Mouse (Mus musculus): ENCODE data around the gene Dlx4. TPM values are rescaled to one million over a fixed set of nuclear protein-coding genes. Genes with fewer than 3 reads are reported as not detected.

Dlx4 gene
- not detected in 2 replicates for total RNA-seq (2017)

DNA sequence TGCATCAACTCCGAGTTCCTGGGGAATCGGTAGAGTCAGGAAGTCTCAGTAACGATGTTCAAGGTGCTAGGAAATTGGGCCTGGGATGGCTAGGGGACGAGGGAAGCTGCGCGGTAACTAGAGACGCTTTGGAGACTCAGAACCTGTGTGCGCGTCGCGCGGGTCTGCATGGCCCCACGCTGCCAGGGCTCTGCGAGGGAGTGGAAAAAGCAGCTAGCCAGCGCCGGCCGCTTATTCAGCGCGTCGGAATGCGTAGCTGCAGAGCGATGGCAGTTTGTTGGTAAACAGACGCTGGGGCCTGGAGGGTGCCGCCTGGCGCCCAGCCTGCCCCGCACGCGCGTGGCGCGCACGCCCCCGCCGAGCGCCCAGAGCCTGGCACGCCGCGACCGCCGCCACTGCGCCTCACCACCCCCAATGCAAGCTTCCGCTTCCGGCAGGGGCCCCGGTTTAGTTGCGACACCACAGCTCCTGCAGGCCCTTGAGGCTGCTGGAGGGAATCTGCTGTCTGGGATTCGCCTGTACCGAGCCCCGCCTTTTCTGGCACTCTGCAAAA is at the start of gene Dlx4:
Gene Dlx4 (minus strand): TSS at position 413 of the 553 bp plus-strand sequence.
- ATAC-seq (replicated peaks; ENCODE audit: low read depth, poor library complexity, severe bottlenecking), result peak; percentile 71

DNA sequence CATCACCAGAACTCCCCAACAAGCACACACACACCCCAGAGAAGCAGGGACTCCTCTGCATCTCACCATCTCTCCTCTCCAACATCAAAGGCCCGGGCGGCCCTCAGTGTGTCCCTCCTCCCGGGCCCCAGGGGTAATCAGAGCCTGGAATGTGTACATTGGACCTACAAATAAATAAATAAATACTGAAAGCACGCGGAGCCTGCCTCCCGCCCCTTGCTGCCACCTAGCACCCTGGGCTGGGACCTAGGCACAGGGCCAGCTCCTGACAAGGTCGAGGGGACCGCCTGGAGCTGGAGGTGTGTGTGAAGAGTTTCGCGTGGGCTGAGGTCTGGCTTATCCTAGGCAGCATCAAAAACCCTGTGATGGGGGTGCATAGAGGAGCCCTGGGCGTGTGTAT is 43.8 kb upstream of the Dlx4 start:
- no peak for ATAC-seq (replicated peaks; ENCODE audit: low read depth, poor library complexity, severe bottlenecking)

DNA sequence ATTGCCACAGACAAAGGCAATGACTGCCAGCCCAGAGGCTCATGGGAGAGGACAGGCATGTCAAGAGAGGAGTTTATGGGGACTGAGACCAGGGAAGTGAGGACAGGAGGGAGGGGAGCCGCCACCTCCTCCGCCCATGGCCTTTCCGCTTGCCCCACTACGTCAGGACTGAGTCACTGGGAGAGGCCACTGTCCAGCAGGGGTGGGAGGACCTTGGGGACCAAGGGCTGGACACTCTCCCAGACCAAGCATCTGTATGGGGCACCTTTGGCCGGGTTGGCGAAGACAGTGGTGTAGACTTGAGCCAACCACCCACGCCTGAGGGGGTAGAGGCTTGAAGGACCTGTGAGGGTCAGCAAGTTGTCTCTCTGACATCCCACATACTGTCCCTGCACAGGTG is 40.8 kb upstream of the Dlx4 start:
- no peak for ATAC-seq (replicated peaks; ENCODE audit: low read depth, poor library complexity, severe bottlenecking)

DNA sequence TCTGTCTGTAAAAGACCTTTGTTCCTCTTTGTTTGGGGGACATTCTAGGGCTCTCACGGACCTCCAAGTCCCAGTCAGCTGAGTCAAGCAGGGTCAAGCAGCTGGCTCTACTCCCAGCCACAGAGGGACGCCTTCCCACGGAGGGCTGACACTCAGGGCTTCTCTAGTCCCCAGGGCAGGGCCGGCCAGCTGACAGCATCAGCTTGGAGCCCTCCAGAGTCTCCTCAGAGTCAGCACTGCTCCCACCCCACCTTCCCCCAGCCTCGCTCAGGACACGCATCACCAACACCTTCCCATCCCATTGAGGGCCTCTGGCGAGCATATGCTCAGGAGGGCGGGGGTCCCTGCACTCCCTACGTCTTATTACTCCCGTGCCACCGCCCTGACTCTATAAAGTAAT is 39.6 kb upstream of the Dlx4 start:
- no peak for ATAC-seq (replicated peaks; ENCODE audit: low read depth, poor library complexity, severe bottlenecking)

DNA sequence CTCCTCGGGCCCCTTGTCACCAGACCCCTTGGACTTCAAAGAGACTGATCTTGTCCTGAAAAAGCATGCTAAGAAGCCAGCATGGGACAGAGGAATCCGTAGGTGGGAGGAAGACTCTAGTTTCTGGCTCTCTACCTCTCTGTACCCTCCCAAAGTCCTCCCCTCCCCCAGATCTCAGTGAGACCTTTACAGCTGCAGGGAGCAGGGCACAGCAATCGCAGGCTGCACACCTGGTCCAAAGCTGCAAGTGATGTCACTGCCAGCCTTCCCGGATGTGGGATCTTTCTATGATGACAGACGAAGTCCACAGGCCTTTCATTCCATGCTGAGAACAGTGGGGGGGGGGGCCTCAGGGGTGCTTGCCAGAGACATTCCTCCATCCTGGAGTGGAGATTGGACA is 38.5 kb upstream of the Dlx4 start:
- no peak for ATAC-seq (replicated peaks; ENCODE audit: low read depth, poor library complexity, severe bottlenecking)

DNA sequence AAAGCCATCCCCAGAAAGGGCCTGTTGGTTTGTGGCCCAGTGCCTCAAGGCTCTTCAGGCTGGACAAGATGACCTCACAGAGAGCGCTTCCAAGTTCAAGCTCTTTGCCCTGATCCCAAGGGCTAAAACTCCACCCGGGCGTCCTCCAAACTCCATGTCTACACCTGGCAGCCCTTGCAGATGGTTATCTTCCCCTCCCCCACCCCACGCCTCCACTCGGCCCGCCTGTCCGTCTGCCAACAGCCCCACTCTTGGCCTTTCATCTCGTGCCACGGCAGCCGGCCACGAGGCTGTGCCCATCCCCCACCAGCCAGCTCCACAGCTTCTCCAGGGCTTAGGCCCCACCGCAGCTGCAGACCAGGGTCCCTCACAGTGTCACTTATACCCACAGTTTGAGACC is 33.2 kb upstream of the Dlx4 start:
- ATAC-seq (replicated peaks; ENCODE audit: low read depth, poor library complexity, severe bottlenecking), result no peak

DNA sequence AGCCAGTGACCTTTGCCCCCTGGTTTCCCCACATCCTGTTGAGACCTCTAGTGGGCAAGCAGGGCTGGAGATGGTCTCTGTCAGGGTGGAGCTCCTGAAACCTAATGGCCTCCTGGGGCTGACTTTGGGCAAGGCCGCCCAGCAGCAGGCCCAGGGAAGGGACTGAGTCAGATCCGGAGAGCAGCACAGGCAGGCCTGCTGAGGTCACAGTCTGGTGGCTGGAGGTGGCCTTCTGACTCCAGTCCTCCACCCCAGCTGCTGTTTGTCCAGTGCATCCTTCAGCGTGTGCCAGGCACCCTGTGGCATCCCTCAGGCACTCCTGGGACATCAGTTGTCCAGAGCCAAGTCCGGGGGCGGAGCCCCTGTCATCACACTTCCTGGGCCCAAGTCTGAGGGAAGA is 19.8 kb upstream of the Dlx4 start:
- no peak for ATAC-seq (replicated peaks; ENCODE audit: low read depth, poor library complexity, severe bottlenecking)

DNA sequence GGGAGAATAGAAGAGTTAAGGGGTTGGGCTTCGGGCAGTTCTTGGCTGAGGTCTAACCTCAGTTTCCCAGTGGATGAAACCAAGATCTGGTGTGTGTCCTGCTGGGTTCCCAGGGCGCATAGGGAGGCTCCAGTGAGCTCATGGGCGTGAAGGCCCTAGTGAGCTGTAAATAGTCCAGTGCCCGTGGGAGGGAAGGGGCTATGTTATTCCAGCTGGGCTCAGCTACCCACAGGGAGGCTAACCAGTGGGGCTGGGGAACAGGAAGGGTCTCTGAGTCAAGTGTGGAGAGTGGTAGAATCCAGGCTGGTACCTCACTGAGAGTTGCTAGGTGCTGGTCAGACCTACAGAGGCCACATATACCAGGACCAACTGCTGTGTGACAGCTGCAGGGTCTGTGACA is 15.6 kb upstream of the Dlx4 start:
- ATAC-seq (replicated peaks; ENCODE audit: low read depth, poor library complexity, severe bottlenecking), result no peak

DNA sequence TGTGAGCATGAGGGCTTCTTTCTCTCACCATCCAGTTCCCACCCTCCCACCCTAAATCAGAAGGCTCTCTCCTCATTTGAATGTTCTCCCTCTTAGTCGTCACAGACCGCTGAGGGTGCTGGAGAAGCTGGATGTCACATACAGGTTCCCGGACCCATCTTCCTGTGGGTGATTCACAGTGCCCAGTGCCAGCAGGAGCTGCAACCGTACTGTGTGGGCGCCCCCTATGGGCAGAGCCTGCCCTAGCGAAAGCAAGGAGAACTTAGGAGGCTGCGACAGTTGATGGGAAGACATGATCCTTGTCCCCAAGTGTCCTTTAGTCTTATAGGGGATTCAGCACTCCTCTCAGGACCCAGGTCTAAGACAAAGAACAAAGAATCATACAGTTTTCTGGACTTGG is 14.6 kb upstream of the Dlx4 start:
- no peak for ATAC-seq (replicated peaks; ENCODE audit: low read depth, poor library complexity, severe bottlenecking)

DNA sequence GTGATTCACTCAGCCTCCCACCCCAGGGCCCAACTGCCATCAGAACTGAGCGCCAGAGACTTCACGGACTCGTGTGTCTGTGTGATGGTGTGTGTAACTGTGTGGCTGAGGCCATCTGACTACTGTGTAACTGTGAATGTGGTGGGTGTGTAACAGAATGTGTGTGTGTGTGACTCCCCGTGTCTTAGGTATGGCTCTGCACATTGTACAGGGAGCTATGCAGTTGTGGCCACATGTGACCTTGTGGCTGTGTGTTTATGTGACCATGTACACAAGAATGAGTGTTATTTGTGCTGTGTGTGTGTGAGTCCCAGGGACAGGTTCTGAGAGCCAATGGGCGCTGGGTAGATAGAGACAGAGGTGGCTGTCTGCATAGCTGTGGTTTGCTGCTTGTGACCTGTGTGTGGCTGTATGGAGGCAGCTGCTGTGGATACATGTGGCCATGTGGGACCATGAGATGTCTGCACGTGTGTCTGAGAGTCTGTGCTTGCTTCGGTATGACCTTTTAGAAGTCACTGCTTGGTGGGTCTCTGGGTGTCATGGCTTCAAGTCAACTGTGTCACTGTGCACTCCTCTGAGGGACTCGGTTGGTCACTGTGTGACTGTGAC is 13.8 kb upstream of the Dlx4 start:
- ATAC-seq (replicated peaks; ENCODE audit: low read depth, poor library complexity, severe bottlenecking), result no peak

DNA sequence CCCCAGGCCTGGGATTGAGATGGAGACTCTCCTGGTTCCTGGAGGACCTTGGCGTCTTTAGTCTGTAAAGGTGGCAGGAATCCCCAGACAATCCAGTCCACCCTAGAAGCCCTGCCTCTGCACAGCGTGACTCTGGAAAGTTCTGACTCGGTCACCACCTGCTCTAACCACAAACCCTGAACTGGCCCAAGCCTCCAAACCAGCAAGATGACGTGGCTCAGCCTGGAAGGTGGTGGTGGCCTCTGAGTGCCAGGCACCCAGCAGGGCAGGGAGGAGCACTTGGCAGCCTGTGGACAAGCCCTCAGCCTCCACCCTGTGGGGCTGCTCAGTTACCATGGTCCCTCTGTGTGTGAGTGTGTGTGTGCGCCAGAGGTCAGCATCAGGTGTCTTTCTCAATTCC is 11.8 kb upstream of the Dlx4 start:
- peak; percentile 70 for ATAC-seq (replicated peaks; ENCODE audit: low read depth, poor library complexity, severe bottlenecking)

DNA sequence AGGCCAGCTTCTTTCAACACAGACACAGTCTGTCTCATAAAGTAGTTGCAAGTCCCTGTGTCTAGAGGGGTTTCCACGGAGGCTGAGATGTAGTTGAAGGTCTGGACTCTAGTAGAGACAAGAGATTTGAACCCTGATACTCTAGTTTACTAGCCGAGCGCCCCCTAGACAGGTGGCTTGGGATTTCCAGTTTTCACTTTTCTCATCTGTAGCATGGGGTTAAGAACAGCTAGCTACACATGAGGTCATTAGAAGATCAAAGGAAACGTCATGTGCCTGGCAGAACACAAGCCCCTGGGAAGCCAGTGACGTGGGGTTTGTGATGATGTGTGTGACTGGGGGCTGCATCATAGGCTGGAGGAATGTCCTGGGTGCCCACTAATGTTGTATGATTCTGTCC is 11.3 kb upstream of the Dlx4 start:
- no peak for ATAC-seq (replicated peaks; ENCODE audit: low read depth, poor library complexity, severe bottlenecking)

DNA sequence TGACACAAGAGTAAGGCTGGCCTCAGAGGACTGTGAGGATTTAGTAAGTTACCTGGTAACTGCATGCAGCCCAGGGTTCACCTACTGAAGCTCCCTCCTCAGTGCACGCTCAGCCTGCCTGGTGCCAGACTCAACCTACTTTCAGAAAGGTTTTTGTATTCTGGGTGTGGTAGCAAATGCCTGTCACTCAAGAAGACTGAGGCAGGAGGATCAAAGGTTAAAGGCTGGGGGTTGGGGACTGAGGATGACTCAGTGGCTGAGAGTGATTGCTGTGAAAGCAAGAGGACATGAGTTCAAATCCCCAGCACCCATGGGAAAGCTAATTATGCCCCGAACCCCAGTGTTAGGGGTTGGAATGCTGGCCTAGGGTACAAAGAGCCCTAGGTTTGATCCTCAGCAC is 9.4 kb upstream of the Dlx4 start:
- ATAC-seq (replicated peaks; ENCODE audit: low read depth, poor library complexity, severe bottlenecking), result no peak

DNA sequence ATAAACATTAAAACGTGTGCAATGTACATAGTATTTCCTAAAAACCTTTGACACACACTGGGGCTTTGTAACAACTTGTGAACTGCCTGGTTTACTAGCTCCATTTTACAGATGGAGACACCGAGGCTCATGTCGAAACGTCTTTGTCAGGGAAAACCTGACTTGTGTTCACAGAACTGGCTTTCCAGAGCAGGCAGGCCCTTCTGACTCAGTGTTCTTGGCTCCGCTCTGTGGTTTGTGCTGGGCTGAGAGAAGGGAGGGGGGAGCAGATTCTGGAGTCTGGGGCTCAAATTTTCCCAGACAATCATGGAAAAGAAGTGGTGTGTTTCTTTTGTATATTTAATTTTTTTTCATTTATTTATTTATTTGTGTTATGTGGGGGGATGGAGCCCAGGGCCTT is 7.6 kb upstream of the Dlx4 start:
- ATAC-seq (replicated peaks; ENCODE audit: low read depth, poor library complexity, severe bottlenecking), result no peak

DNA sequence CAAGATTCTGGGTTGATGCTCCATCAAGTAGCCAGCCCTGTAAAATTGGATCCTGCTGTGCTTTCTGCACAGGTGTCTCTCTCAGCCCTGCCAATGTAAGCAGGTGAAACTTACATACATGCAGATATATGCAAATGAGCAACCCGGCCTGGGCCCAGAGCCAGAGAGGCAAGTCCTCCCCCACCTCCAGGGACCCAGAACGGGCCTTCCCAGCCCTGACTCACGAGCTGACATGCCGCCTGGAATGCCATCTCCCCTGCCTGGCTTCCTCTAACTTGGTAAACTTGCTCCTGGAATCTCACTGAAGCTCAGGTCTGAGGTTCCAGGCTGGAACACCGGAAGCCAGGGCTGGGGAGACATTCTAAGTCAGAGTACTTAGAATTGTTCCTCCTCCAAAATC is 7.1 kb upstream of the Dlx4 start:
- no peak for ATAC-seq (replicated peaks; ENCODE audit: low read depth, poor library complexity, severe bottlenecking)

DNA sequence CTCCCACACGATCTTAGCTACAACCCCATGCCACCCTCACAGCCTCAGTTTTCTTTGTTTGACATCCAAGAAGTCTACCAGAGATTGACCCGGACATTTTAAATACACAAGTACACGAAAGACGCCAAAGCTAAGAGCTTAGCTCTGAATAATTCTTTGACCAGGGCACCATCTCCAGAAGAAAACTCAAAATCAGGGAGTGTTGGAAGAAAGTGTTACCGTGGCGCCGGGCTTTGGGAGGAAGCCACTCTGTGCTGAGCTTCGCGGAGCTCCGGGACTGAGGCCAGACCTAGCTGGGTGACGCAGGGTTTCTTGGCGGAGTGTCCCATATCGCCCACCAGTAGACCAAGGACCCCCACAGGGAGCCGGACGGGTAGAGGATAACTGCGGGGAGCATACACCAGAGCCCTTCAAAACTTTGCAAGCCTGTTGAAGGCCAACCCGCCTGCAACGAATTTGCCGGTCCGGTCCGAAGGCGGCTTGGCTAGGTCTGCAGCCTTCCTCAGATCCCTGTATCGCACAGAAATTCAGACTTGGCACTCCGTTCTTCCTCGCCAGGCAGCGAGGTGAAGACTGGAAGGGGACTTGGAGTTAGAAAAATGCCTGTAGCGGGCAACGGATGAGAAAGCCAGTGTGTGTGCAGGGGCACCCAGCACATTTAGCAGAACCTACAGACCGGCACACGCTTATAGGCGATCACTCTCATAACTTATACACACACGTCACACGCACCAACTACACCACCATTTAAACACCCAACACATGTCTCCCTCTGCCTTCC is 4.4 kb upstream of the Dlx4 start:
- no peak for ATAC-seq (replicated peaks; ENCODE audit: low read depth, poor library complexity, severe bottlenecking)

DNA sequence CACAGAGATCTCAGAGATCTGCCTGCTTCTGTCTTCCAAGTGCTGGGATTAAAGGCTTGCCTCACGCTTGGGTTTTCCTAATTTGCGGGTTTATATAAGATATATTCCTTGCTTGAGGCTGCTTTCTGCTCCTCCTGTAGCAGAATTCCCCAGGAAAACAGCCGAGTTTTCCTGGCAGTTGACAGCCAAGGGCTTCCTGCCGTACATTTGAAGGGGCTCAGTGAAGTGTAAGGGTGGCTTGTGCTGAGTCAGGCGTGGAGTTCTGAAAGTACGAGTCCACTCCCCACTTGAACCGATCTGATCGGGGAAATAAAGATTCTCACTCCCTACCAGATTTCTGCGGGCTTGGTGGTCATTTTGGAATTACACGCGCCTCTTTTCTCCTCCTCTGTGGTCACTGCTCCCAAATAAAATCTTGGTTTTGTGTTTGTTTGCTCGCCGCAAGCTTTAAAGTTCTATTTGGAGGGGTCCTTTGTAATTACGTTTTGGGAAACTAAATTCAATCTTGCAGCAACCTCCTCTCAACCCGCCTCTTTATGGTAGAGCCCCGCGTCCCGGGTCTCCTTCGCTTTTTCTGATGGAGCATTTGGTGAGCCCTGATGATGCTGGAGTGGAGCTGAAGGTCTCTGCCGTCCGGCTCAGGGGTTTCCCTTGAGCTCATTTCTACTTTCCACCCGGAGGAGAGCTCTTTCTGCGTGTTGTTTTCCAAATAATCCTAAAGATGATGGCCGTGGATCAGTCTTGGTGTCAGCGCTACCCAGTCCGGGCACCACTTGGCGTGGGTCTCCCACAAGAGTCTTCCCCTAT is 3.6 kb upstream of the Dlx4 start:
- ATAC-seq (replicated peaks; ENCODE audit: low read depth, poor library complexity, severe bottlenecking), result no peak

DNA sequence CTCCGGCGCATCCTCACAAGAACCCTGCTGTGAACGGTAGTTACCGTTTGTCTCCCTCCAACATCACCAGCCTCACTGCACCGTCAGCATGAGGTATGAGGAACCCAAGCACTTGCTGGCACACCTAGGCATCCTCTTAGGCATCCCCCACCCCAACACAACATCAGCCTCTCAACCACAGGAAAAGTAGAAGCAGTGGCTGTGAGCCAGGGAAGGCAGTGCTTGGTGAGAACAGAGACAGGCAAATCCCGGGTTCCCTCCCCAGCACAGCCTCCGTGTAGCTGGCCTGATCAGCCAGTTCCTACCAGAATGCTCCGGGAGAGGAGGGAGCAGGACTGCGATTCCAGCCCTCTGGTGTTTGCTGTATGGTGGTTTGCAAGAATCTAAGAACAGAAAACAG is 2.7 kb upstream of the Dlx4 start:
- ATAC-seq (replicated peaks; ENCODE audit: low read depth, poor library complexity, severe bottlenecking), result no peak

DNA sequence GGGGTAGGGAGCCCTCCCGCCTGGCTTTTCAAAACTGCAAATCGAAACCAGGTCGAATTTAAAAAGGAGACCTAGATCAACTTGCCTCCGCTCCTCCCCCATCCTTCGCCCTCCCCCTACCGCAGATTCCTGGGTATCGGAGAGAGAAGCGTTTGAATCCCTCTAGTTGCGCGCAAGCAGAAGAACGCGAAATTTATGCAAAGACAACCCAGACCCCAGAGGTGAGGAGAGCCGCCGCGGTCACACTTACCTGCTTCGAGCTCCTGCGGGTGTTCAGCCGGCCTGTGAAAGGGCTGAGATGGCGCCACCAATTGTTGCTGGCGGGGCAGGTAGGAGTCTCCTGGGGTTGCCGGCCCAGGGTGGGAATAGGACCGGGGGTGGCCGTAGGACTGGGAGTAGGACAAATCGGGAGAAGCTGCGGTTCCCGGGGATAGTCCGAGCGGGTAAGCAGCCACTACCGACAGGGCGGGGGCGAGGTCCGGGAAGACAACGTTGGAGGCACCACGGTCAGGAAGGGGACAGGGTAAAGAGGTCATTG is 1.0 kb downstream of the Dlx4 start:
- no peak for ATAC-seq (replicated peaks; ENCODE audit: low read depth, poor library complexity, severe bottlenecking)

DNA sequence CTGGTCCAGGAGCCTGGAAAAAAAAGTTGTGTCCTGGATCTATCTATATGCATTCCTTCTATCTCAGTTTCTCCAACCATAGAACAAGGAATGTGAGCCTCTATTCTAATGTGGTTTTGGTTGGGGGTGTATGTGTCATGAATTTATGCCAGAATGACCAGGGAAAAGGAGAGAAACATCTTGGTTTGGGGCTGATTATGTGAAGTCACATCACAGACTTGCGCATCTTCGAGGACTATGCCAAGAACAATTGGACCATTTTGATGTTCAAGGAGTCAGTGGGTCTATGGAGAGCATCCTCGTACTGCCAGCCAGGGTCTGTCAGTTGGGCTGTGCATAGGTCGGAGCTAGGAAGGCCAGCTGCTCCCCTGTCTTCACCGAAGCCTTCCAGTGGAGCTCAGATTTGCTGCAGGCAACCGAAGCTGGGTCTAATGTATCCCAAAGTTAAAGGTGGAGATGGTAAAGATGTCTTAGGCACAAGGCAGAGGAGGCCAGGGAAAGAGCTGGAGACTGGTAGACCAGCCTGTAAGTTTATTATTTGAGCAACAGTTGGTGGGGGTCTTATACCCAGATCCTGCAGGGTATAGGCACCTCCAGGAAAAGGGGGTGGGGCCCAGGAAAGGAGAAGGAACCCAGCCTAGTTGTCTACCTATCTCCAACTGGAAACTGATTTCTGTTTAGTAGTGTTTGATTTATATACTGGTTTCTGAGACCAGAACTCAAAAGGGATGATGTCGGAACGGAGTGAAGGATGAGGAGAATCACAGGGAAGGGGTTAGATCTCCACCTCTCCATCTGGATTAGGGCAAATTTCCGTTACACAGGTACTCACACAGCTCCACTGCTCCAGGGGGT is 1.7 kb downstream of the Dlx4 start:
- ATAC-seq (replicated peaks; ENCODE audit: low read depth, poor library complexity, severe bottlenecking), result no peak

Measured in common myeloid progenitor, adult 5-6 weeks (primary cell).